Mouse (Mus musculus): Measurements from ENCODE around the gene Aox2.

DNA sequence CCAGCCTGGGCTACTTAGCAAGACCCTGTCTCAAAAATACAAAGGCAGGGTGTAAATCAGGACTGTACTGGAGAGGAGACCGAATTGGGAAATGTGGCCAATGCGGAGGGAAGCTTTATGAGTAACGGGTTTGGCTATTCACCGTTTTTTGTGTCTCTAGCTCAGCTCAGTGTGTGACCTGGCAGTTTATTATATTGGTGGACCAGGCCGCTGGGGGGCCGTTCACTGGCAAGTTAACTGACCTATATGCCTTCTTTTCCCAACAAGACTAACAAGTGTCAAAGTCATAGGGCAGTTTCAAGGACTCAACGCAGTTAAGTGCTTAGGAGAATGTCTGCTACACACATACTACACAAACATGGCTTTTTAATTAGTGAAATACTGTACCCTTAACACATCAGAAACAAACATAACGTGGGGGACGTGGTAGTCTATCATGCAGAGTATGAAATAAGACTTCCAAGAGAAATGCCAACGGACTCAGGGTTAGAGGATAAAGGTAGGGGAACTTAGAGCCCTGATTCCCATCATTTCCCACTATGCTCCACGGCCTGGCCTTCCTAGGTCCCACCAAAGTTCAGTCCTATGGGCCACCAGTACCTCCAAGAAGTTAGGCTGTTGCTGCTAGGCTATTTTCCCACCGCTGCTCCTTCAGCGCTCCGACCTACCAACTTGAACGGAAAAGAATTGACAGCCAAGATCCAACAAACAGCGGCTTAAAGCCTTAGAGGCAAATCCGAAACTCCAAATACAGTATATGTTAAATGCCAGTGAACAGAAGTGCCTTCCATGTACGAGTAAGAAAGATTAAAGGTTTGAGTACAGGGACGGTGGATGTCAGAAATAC, 113.5 kb downstream of the Aox2 start:
- TF ChIP-seq POLR2A (IDR thresholded peaks at IDR 0.05; ENCODE audit: borderline replicate concordance, low read depth, low read length) (no peak), CTCF (IDR thresholded peaks at IDR 0.05; ENCODE audit: low read depth, low read length) (no peak)

Measured in bone marrow macrophage, adult 2 months (primary cell).